ENCODE assay signal across 33 mouse cellular contexts in genomic region chr17:55406043-55406442, GRCm38 (mm10). TPM values are rescaled to one million over a fixed set of nuclear protein-coding genes. Genes with fewer than 3 reads are reported as not detected.
DNase-seq lines count a peak whose midpoint lies in the region; ATAC-seq and TF ChIP-seq lines count a peak whose summit lies in the region.
"Had no signal": no experiment of that assay in that cellular context is flagged by ENCODE, and none has a peak within 500 bp of the region (broad histone marks: within the 10 kb centered on the region; RNA-seq: fewer than 3 reads in every experiment).

No protein-coding gene starts in this region.

- ATAC-seq in frontal cortex, adult (ENCODE audit: low TSS enrichment): peak; percentile 95
- peak; percentile 73 for ATAC-seq in forebrain, embryonic 16.5 days
- ATAC-seq in monocyte, adult 5-6 weeks (replicated peaks; ENCODE audit: insufficient number of reproducible peaks, low FRiP score, low TSS enrichment, poor library complexity, severe bottlenecking): no peak
- ATAC-seq: CD4-positive, CD25-positive, alpha-beta regulatory T cell, adult 4 months; hindbrain, embryonic 16.5 days; lung, postnatal 0 days; midbrain, embryonic 13.5 days had no signal

- H3K27ac ChIP-seq in forebrain, embryonic 16.5 days (ENCODE audit: low read length): no peak overlapping the region
- H3K27ac ChIP-seq: embryonic facial prominence, embryonic 10.5 days; embryonic facial prominence, embryonic 15.5 days; heart, embryonic 15.5 days; kidney, postnatal 0 days; limb, embryonic 10.5 days; limb, embryonic 15.5 days; liver, embryonic 13.5 days; macrophage; midbrain, embryonic 13.5 days; stomach, embryonic 15.5 days had no signal

- no peaks in the 10 kb centered on the region for H3K27me3 ChIP-seq in forebrain, embryonic 16.5 days (replicated peaks; ENCODE audit: control insufficient read depth, insufficient read depth, low read length)
- H3K27me3 ChIP-seq: embryonic facial prominence, embryonic 15.5 days; heart, embryonic 15.5 days; limb, embryonic 15.5 days; liver, embryonic 13.5 days; midbrain, embryonic 13.5 days; stomach, embryonic 15.5 days had no signal

- no peak overlapping the region for H3K9ac ChIP-seq in forebrain, embryonic 16.5 days (replicated peaks; ENCODE audit: low read depth, low read length)
- H3K9ac ChIP-seq: embryonic facial prominence, embryonic 15.5 days; heart, embryonic 15.5 days; limb, embryonic 15.5 days; liver, embryonic 13.5 days; midbrain, embryonic 13.5 days; stomach, embryonic 15.5 days had no signal

- H3K4me2 ChIP-seq in forebrain, embryonic 16.5 days (ENCODE audit: low read length): no peak overlapping the region
- H3K4me2 ChIP-seq: embryonic facial prominence, embryonic 15.5 days; heart, embryonic 15.5 days; limb, embryonic 15.5 days; liver, embryonic 13.5 days; midbrain, embryonic 13.5 days; stomach, embryonic 15.5 days had no signal

- TF ChIP-seq CTCF in brain, embryonic 14.5 days (IDR thresholded peaks at IDR 0.05; ENCODE audit: borderline replicate concordance, extremely low read depth, insufficient read depth, insufficient read length): no peak

- no peaks in the 10 kb centered on the region for H3K36me3 ChIP-seq in forebrain, embryonic 16.5 days (ENCODE audit: control insufficient read depth, insufficient read depth)
- H3K36me3 ChIP-seq: embryonic facial prominence, embryonic 10.5 days; embryonic facial prominence, embryonic 15.5 days; heart, embryonic 15.5 days; limb, embryonic 10.5 days; limb, embryonic 15.5 days; liver, embryonic 13.5 days; midbrain, embryonic 13.5 days; stomach, embryonic 15.5 days had no signal

- TF ChIP-seq POLR2A in brain, embryonic 14.5 days (IDR thresholded peaks at IDR 0.05; ENCODE audit: borderline replicate concordance, extremely low read depth, insufficient read depth, insufficient read length, poor library complexity, severe bottlenecking): no peak

- DNase-seq in frontal cortex, postnatal 10 days (ENCODE audit: low spot score in 2 of 2): no peak
- peak; percentile 11 for DNase-seq in left cerebral cortex, adult 11 months (ENCODE audit: low spot score)
- DNase-seq in left cerebral cortex, postnatal 4 days: no peak
- peak; percentile 23 for DNase-seq in brain, embryonic 14.5 days (ENCODE audit: low read depth)
- DNase-seq: adrenal gland, postnatal 14 days; cerebellum, adult 2 months; cerebellum, postnatal 14 days; gastrocnemius, postnatal 14 days; kidney, adult 8-10 months; kidney, postnatal 4 days; layer of hippocampus, postnatal 36 days; liver, embryonic 13.5 days; lung, adult 18-20 months; right cerebral cortex, postnatal 25 days; thymus, postnatal 25 days had no signal

- H3K4me3 ChIP-seq in forebrain, embryonic 16.5 days (replicated peaks; ENCODE audit: low read length): no peak overlapping the region
- H3K4me3 ChIP-seq: embryonic facial prominence, embryonic 10.5 days; embryonic facial prominence, embryonic 15.5 days; heart, embryonic 15.5 days; limb, embryonic 10.5 days; limb, embryonic 15.5 days; liver, embryonic 13.5 days; midbrain, embryonic 13.5 days; stomach, embryonic 15.5 days had no signal

- H3K4me1 ChIP-seq in forebrain, embryonic 16.5 days (replicated peaks; ENCODE audit: control insufficient read depth, insufficient read depth, low read length): no peaks in the 10 kb centered on the region
- H3K4me1 ChIP-seq: embryonic facial prominence, embryonic 10.5 days; embryonic facial prominence, embryonic 15.5 days; heart, embryonic 15.5 days; limb, embryonic 10.5 days; limb, embryonic 15.5 days; liver, embryonic 13.5 days; midbrain, embryonic 13.5 days; stomach, embryonic 15.5 days had no signal

- H3K9me3 ChIP-seq in forebrain, embryonic 16.5 days (ENCODE audit: control insufficient read depth, low read length): no peaks in the 10 kb centered on the region
- H3K9me3 ChIP-seq: embryonic facial prominence, embryonic 10.5 days; embryonic facial prominence, embryonic 15.5 days; heart, embryonic 15.5 days; limb, embryonic 10.5 days; limb, embryonic 15.5 days; liver, embryonic 13.5 days; midbrain, embryonic 13.5 days; stomach, embryonic 15.5 days had no signal

- intact Hi-C loops in left cerebral cortex, postnatal 4 days (cut with DNase I): no loop called here

- whole genome bisulfite sequencing in forebrain, embryonic 16.5 days: 71% methylated on average over 2 of the region's 2 CpGs

RNA-seq across cellular contexts. Expression of gene St6gal2, which starts 39.1 kb away (rescaled TPM):
- total RNA-seq in left cerebral cortex, postnatal 4 days (2021): 100 to 1,000 TPM; 109 to 121 TPM
- polyA plus RNA-seq in brain, embryonic 14.5 days (2012; rRNA removed): 20.5 and 30.2 TPM in 2 replicates
- polyA plus RNA-seq in forebrain, embryonic 16.5 days (2015; fragmentation: Nextera tagmentation; extraction: Ambion mirVana): 29.0 and 32.6 TPM in 2 replicates
- not detected in 3 replicates for total RNA-seq in monocyte, adult 5-6 weeks (2017)
- total RNA-seq: gastrocnemius, postnatal 14 days; granulocyte monocyte progenitor cell, adult 5-6 weeks; heart, postnatal 25 days; megakaryocyte-erythroid progenitor cell, adult 5-6 weeks had no signal
- polyA plus RNA-seq: CD4-positive, CD25-positive, alpha-beta regulatory T cell, adult 4 months; macrophage had no signal

Comparison
In these comparisons a context has a peak if more than half of its experiments do, and no peak if none do; other contexts are left out.
1. DNase-seq: peak in left cerebral cortex, adult 11 months (single experiment) and brain, embryonic 14.5 days (single experiment); none in frontal cortex, postnatal 10 days (0 of 2) and left cerebral cortex, postnatal 4 days (single experiment).
2. RNA of gene St6gal2, which starts 39.1 kb away (total RNA-seq): 109 to 121 TPM in left cerebral cortex, postnatal 4 days; not detected in monocyte, adult 5-6 weeks; every median in the first group is over 100 times any median in the second.